Mouse (Mus musculus): ENCODE data around the gene Sspo. TPM values are rescaled to one million over a fixed set of nuclear protein-coding genes. Genes with fewer than 3 reads are reported as not detected.

Sspo gene
- 2.0 and 2.2 TPM in 2 replicates for polyA plus RNA-seq (2012; rRNA removed)

- DNase-seq (ENCODE audit: extremely low spot score in 1 of 2, low spot score in 1 of 2): no peak
Observed at GRCm38 (mm10) chr6:48447929-48448328, at the start of gene Sspo. Gene Sspo (plus strand): TSS chr6:48448229.

GRCm38 (mm10) chr6:48399906-48400305 lies 48.1 kb upstream of the Sspo start:
- DNase-seq (ENCODE audit: extremely low spot score in 1 of 2, low spot score in 1 of 2): no peak

DNA sequence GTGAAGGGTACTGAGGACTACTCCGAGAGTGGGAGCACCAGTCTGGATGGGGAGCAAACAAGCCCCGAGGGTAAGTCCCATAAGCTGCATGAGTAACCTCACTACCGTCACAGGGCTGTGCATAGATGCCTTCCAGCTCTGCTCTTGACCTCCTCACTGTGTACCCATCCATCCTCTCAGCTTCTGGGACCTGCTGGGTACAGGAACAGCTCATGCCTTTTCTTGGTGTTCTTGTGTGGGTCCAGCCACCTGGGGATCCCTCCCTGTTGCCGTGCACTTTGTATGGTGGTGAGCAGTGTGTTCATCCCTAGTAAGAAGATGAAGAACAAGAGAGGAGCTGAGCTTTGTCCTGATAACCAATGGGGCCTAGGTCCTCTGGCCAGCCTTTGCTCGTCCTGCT lies 44.0 kb upstream of the Sspo start:
- DNase-seq (ENCODE audit: extremely low spot score in 1 of 2, low spot score in 1 of 2): no peak

DNA sequence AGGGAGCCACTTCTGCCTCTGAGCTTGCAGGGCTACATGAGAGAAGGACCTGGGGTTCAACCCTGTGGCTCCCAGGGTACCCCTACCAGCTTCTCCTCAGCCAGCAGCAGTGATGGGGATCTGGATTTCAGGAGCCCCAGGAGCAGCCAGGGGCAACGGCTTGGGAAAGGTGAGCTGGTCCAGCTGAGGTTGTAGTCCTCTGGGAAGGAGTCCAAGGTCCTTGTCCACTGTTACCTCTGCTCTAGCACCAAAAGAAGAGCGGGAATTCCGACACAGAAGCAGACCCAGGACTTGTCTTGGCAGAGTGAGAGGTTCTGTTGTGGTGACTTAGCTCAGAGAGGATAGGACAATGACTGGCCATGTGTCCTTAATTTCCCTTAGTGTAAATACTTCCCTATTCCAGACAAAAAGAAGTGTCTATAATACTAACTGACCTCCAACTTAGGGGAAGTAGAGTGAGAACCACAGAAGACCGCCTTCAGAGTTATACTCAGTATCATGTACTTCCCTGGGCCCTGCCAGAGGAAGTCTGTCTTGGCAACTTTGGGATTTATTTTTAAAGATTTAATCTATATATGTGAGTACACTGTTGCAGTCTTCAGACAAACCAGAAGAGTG lies 38.2 kb upstream of the Sspo start:
- no peak for DNase-seq (ENCODE audit: extremely low spot score in 1 of 2, low spot score in 1 of 2)

DNA sequence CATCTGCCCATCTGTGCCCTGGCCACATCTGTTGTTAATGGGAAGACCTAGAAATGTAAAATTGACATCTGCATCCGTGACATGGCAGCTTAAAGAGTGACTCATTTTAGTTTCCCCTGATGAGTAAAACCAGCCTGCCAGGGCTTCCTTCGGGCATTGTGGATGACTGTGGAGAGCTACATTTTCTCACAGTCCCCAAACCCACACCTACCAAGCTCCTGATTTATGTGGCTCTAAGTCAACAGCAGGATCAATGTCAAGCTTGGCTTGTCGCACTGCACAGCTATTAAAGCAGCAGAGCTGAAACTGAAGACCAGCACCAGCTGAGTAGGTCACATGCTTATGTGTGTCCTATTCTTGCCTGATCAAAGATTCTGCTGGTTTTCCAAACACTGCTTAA lies 37.5 kb upstream of the Sspo start:
- no peak for DNase-seq (ENCODE audit: extremely low spot score in 1 of 2, low spot score in 1 of 2)

- DNase-seq (ENCODE audit: extremely low spot score in 1 of 2, low spot score in 1 of 2): no peak
Observed at GRCm38 (mm10) chr6:48411193-48412092, 36.6 kb upstream of the Sspo start.

DNA sequence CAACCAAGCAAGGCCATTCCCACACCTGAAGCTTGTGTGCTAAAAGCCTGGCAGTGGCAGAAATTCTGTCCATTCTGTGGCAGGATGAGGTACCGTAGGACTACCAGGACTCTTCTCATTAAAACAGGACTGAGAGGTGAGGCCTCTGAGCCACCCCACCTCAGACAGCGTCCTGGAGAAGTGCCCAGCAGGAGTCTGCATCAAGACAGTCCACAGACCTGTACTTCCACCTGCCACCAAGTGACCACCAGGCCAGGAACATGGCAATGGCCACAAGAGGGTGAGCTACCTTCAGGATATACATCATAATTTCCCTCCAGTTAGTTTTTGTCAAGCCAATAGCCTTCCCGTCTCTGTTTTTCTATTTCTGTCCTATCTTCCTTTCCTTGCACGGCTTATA lies 35.9 kb upstream of the Sspo start:
- no peak for DNase-seq (ENCODE audit: extremely low spot score in 1 of 2, low spot score in 1 of 2)

- DNase-seq (ENCODE audit: extremely low spot score in 1 of 2, low spot score in 1 of 2): no peak
Observed at GRCm38 (mm10) chr6:48412662-48413061, 35.4 kb upstream of the Sspo start.

DNA sequence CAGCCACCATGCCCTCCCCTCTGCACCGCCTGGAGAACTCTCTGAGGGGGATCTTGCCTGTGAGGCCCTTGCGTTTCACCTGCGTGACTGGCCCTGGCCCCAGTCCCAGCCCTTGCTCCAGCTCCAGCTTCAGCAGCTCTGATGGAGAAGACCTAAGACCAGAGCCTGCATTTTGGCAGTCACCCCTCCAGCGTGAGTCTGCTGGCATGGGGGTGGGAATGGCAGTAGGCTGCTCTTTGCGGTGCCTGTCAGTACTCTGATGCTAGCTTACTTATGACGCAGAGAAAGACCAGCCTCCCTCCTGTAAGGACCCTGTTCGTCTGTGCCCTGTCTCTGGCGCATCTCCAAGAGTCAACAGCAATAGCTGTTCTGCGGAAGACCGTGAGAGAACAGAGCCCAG lies 34.9 kb upstream of the Sspo start:
- no peak for DNase-seq (ENCODE audit: extremely low spot score in 1 of 2, low spot score in 1 of 2)

GRCm38 (mm10) chr6:48414886-48415285 lies 33.1 kb upstream of the Sspo start:
- DNase-seq (ENCODE audit: extremely low spot score in 1 of 2, low spot score in 1 of 2): no peak

- no peak for DNase-seq (ENCODE audit: extremely low spot score in 1 of 2, low spot score in 1 of 2)
Observed at GRCm38 (mm10) chr6:48415636-48416035, 32.4 kb upstream of the Sspo start.

DNA sequence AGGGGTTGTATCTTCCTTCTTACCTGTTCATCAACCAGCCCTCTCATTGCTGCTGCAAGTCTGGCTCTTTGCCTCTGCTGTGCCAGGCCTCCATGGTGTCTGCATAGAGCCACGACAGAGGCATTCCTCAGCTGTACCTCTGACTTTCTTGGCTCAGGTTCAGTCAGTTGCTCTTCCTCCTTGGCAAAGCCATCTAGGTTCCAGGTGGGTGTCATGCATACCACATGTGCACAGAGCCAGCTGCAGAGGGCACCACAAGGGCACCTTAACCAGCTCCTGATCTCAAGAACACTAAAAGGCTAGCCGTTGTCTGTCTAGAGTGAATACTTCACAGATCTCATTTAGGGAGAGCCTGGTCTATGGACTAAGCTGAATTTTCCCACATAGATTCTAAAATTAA lies 31.5 kb upstream of the Sspo start:
- no peak for DNase-seq (ENCODE audit: extremely low spot score in 1 of 2, low spot score in 1 of 2)

DNA sequence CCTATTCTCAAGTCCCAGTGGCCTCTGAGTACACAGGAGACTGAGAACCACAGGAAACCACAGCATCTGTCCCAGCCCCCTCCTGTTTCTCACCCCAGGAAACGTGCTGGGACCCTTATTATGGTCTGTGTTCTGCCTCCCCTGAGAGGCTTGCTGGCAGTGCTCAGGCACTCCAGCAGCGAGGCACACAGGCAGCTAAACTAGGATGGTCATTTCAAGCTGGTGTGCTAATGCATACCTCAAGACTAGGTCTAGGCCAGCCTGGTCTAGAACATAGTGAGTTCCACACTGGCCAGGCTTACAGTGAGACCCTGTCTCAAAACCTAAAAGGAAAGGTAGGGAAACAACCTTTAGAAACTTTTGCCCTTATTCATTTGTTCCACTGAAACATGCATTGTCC lies 27.4 kb upstream of the Sspo start:
- no peak for DNase-seq (ENCODE audit: extremely low spot score in 1 of 2, low spot score in 1 of 2)

DNA sequence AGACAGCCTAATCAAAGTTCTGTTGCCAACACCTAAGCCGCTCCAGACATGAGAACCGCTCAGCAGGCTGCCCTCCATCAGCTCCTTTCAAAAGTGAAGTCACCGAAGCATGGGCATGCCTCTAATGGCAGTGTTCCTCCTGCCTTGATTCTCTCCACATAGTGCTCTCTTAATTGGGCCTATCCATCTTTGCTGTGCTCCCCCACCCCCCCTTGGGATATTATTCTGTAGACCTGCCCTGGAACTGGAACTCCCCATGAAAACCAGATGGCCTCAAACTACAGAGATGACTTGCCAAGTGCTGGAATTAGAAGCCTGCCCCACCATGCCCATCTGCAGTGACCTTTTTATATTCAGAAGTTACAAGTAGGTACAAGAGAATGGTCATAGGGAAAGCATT lies 24.7 kb upstream of the Sspo start:
- DNase-seq (ENCODE audit: extremely low spot score in 1 of 2, low spot score in 1 of 2): no peak

DNA sequence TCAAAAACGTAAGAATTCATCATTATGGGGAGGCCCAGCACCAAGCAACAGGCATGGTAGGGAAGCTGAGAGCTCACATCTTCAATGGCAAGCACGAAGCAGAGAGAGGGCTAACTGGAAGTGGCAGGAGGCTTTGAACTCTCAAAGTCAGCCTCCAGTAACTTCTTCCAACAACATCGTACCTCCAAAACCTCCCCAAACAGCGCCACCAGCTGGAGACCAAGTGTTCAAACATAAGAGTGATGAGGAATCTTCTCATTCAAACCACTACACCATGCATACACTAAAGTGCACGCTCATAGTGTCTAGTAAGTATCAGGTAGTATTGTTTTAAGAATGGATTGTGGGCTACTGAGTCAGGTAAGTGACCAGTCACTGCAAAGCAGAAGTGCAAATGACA lies 24.0 kb upstream of the Sspo start:
- no peak for DNase-seq (ENCODE audit: extremely low spot score in 1 of 2, low spot score in 1 of 2)

DNA sequence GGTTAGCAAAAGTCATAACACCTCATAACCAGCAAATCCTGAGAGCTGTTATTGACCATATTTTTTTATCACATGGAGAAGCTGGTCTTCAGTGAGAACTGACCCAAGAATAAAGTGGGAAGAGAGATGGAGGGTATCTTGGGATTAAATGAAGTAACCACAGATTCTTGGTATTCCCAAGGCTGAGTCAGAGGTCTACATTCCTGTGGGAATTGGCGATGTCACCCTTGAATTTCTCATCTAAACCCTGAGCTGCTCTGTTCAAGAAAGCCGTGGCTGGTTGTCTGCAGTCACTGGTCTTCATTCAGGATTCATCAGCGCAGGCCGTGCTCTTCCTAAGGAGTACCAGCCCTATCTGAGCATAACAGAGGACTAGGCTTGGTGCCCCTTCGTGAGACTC lies 21.1 kb upstream of the Sspo start:
- DNase-seq (ENCODE audit: extremely low spot score in 1 of 2, low spot score in 1 of 2): no peak

GRCm38 (mm10) chr6:48428769-48429557 lies 19.1 kb upstream of the Sspo start:
- DNase-seq (ENCODE audit: extremely low spot score in 1 of 2, low spot score in 1 of 2): no peak

DNA sequence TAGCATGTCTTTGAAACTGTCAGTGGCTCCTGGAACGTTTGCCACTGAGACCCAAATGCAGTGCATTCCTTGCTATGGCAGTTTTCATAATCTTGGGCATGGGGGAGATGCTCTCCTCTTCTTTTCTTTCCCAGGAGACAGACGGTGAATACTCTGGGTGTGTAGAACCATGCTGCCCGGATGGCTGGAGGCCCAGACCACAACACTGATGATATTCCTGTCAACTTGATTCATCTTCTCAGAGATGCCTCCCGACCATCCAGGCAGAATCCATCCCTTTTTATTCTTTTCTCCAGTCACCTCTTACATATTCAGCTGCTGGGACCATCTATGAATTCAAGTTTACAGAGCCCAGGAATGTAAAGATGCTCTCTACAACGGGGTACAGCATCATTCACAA lies 17.3 kb upstream of the Sspo start:
- DNase-seq (ENCODE audit: extremely low spot score in 1 of 2, low spot score in 1 of 2): no peak

DNA sequence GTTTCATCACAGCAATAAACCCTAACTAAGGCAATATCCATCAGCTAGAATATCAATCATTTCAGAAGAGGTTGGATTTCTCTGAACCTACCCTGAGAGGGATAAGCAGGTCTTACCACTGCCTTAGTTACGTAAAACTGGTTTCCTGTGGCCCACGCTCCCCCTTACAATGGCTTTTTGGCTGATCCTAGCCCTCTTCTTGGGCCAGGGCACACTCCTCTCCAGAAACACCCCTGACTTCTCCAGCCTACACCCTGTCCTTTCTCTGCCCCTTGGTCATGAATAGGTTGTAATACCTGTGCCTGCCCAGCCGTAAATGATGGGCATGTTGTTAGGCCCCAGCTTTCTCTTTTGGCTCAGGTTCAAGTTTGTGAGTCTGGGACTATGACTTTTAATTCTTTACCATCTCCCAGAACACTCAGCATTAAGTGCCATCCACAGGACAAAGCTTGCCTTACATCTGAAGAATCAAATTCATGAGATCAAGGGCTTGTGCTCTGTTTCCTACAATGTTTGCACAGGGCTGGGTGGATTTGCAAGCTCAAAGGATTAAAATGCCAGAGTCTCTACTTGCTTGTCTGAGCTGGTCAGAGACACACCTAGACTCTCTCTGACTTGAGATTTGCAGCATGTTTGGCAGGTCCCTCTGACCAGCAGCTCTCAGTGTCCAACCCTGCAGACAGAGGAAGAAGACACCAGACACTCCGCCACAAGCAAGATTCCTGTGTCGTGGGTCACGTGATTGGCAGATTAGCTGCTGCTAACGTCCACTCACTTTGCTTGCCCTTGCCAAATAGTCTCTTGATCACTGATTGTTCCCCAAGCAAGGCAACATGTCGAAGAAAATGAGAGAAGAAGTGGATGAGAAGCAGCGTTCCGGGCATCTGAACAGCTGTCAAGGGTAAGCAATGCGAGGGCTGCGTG lies 14.9 kb upstream of the Sspo start:
- DNase-seq (ENCODE audit: extremely low spot score in 1 of 2, low spot score in 1 of 2): no peak

GRCm38 (mm10) chr6:48434651-48435050 lies 13.4 kb upstream of the Sspo start:
- no peak for DNase-seq (ENCODE audit: extremely low spot score in 1 of 2, low spot score in 1 of 2)

Measured in frontal cortex, adult 2 months (tissue).